Mouse (Mus musculus): ENCODE data around the gene Dcaf17. TPM values are rescaled to one million over a fixed set of nuclear protein-coding genes. Genes with fewer than 3 reads are reported as not detected.

Dcaf17 gene
- total RNA-seq, 2 experiments from 2014 or later = 9.9 to 15.3 TPM

DNA sequence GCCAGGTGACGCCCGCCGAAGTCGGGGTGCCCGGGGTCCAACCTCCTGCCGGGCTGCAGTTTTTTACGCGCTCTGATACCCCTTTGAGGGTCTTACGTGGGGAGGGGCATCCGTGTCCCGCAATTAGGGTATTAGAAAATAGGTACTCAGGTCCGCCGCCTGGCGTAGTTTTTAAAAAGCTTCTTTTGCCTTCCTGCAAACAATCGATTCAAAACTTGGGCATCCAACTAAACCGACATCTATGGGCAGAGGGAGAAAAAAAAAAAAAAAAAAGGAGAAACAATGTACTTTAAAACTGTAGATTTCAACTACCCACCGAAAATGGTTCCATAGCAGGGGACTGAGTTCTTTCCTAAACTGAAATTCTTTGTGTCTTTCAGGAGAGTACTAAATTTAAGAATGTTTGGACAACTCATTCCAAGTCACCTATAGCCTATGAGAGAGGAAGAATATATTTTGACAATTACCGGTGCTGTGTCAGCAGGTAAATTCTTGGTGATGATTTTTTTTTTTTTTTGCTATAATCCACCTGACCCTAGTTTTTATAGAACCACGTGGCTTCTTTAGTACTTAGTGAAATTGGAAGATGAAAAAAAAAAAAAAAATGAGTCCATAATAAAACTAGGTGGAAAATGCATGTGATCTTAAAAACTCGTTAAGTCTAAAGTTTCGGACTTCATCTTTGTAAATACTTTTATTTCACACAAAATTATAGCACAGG lies 1.1 kb downstream of the Dcaf17 start:
- DNase-seq = no peak

- no peak for DNase-seq
These were observed 16.5 kb downstream of the Dcaf17 start for GRCm38 (mm10) chr2:71071601-71072000.

DNA sequence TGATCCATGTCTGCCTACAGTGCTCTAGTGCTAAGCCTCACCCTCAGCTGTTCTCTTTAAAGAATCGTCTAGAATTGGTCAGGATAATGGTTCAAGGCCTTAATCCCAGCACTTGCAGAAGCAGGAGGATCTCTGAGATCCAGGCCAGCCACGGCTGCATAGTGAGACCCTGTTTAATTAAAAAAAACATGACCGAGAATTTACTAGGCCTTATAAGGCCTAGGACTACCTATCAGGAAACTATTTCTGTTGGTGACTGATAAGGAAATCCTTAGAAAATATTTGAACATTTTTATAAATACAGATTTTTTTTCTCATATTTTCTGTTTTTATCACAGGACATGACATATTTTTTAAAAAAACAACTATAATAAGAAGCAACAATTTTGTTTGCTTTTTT lies 18.2 kb downstream of the Dcaf17 start:
- DNase-seq = no peak

DNA sequence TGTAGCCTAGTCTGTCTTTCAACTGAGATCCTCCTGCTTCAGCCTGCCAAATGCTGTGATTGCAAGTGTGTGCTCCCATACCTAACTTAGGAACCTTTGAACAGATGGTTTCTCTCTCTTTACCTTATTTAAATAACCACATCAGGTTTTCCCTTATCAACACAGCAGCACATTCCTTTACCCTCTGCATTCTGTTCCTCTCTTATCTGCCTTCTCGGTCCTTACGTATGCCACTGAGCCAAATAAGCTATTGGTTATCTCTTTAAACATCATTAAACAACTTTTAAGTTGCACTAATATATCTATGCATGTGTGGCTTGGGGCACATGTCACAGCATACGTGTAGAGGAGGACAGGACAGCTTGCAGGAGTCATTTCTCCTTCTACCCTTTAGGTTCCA lies 18.7 kb downstream of the Dcaf17 start:
- DNase-seq = no peak

DNA sequence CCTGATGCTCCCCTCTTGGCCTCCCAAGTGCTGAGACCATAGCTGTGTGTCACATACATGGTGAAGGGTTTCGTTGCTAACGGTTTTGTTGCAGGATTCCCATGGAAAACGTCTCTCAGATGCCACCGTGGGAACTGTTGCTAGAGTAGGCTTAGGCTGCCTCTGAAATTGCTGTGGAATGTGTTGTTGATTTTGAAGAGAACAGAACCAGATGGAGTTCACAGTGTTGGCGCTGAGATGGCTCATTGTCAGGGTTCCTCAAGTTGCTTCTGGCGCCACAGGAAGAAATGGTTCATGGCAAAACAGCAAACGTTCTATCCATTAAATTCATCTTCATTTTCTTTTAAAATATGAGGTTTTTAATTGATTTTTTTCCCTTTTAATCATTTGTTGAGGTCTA lies 27.3 kb downstream of the Dcaf17 start:
- DNase-seq = peak; percentile 51 to 52

- no peak for DNase-seq
These were observed 28.5 kb downstream of the Dcaf17 start for GRCm38 (mm10) chr2:71083454-71084193.

- DNase-seq = no peak
These were observed 34.6 kb downstream of the Dcaf17 start for GRCm38 (mm10) chr2:71089766-71090165.

DNA sequence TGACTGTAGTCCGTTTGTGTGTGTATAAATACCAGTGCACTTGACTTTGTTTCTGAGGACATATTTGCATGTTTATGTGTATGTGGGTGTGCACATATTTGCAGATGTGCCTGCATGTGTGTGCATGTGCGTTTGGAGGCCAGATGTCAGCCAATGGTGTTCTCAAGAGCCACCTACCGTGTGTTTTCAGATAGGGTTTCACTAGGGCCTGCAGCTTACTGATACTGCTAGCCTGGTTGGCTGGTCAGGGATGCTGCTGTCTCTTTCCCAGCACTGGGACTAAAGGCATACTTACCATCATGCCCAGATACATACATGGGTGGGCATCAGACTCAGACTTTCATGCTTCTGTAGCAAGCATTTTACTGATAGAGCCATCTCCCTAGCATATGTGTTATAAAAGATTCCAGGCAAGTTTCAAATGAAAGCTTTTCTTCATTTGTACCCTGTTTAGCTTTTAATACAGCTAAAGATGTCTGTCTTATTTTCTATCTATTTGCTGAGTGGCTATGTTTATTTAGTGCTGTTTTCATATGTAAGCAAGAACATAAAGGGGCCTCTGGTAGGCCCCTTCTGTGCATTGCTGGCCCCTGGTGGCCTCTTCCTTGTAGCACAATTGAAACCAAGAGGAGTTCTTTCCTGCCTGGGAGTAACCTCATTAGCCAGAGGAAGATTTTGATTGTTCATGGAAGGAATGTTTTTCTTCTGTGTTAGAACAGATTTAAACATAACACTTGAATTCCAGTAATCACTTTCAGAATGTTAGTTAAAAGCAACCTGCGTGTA lies 35.7 kb downstream of the Dcaf17 start:
- no peak for DNase-seq

- DNase-seq = no peak
These were observed 41.0 kb downstream of the Dcaf17 start for GRCm38 (mm10) chr2:71096170-71096569.

DNA sequence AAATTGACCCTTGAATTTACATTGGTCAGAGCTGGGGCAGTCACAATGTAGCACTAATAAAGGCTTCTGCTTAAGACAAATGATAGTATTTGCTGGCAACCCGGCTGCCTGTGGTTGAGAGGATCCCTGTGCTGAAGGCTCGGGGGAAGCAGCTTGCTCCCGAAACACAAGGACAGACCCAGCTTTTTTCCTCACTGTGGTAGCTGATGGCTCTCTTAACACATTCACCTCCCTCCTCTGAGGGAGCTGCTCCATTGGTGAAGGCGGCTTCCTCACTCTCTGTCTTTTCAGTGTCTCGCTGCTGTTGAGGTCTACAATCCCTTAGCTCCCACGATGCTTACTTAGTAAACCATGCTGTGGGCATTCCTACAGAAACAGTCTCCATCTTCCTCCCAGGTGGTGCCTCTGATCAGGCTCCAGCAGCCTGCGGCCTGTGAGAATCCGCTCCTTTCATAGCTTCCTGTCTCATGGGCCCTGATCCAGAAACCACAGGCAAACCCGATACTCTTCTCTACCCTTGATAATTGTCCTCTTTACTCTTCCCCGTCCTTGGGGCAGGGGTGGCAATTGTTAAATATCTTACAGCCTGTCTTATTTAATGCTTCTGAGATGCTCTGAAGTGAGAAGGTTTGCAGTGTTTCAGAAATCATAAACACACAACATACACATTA lies 47.6 kb downstream of the Dcaf17 start:
- DNase-seq = no peak

- DNase-seq = no peak
These were observed 48.2 kb downstream of the Dcaf17 start for GRCm38 (mm10) chr2:71103292-71103680.

GRCm38 (mm10) chr2:71104696-71105095 lies 49.6 kb downstream of the Dcaf17 start:
- DNase-seq = no peak

GRCm38 (mm10) chr2:71105469-71106215 lies 50.5 kb downstream of the Dcaf17 start:
- DNase-seq = no peak

- no peak for DNase-seq
These were observed 52.1 kb downstream of the Dcaf17 start for GRCm38 (mm10) chr2:71107225-71107624.

DNA sequence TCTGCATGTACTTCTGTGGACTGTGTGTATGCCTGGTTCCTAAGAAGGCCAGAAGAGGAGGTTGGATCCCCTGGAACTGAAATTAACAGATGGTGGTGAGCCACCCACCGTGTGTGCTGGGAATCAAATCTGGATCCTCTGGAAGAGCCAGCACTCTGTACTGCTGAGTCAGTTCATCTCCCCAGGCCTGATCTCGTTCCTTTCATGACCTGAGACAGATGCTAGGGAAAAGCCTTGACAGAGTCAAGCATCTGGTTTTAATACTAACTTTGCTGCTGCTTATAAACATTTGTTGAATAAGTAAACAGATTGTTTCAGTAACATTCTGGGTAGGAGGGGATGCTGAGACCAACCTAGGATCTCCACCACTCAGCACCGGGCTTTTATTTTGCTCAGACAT lies 53.4 kb downstream of the Dcaf17 start:
- no peak for DNase-seq

DNA sequence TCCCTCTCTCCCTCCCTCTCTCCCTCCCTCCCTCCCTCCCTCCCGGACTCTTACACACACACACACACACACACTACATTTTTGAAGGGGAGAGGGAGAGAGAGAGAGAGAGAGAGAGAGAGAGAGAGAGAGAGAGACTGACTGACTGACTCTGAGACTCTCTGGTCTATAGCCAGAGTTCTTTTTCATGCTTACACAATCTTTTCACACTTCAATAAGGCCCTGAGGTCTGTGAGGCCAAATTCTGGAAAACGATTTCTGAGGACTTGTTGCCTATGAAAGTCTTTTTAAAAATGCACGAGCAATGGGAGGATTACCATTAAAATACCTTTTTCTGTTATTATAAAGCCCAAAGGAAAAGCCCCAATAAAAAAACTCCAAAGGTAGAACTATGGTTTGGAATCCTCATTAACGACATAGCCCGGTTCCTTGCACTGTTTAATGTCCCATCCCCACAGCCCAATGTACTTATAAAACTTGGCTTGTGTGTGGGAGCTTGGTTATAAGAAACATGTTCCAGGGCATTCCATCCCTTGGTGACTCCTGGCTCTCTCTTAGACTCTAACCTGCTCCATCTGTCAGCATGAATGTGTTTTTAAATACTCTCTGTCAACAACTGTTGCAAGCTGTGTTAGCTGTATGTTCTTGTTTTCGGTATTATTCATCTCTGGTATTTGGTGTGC lies 58.5 kb downstream of the Dcaf17 start:
- no peak for DNase-seq

- no peak for DNase-seq
These were observed 61.0 kb downstream of the Dcaf17 start for GRCm38 (mm10) chr2:71116151-71116550.

DNA sequence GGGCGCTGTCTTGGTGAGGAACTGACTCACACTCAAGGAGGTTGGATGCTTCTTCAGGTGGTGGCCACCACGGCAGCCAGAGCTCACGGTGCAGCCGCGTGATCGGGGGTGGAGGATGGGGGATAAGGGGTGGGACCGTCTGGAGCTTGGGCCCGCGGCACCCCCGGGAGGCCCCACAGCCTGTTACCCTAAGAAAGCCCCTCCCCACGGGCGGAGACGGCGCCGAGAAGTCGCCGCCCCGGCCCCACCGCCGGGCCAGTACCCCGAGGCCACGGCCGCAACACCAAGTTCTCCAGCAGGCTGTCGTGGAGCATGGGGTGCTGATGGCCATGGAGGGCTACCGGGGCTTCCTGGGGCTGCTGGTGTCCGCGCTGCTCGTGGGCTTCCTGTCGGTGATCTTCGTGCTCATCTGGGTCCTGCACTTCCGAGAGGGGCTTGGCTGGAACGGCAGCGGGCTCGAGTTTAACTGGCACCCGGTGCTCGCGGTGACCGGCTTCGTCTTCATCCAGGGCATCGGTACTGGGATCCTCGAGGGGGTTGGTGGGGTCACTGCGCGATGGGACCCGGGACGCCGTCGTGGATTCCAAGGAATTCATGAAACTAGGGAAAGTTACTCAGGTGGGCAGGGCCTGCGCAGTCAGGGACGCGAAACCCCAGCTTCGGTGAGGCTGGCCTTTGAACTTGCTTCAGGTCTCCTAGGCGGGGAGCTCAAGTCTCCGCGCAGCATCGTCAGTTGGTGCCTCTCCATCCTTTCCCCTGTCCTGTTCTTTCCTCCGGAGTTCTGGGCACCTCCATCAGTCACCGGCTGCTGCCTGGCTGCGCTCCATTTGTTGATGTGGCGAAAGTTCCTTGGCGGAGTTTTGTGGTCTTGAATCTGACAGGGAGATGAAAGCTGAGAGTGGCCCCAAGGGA lies 62.9 kb downstream of the Dcaf17 start, which contains the start of gene Cybrd1:
Gene Cybrd1, plus strand, starts transcription at position 127 of the 912 bp plus-strand sequence.
- no peak for DNase-seq

- DNase-seq = peak; percentile 40 to 59
These were observed 65.7 kb downstream of the Dcaf17 start for GRCm38 (mm10) chr2:71120844-71121243.

DNA sequence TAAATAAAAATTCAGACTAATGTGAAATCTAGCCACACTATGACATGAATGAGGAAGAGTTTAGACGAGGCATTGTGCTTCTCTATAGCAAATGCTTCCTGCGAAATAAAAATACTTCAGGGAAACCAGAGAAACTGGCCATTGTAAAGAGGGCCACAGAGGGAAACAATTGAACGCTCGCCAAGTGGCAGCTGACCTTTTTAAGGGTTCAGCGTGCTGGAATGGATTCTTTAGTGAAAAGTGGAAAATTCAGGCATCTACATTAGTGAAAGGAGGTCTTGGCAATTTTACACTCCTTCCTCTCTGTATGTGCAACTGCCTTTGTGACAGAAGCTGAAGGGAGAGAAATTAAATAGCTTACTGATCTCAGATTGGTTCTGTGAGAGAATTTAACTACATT lies 66.3 kb downstream of the Dcaf17 start:
- no peak for DNase-seq

Data from layer of hippocampus, postnatal 36 days (tissue).